In genomic region chr7:104199822-104200221, GRCm38 (mm10) we compare ENCODE assay signal across 9 mouse cellular contexts. TPM values are rescaled to one million over a fixed set of nuclear protein-coding genes. Genes with fewer than 3 reads are reported as not detected.
DNase-seq lines count a peak whose midpoint lies in the region; ATAC-seq and TF ChIP-seq lines count a peak whose summit lies in the region.
"Had no signal": no experiment of that assay in that cellular context is flagged by ENCODE, and none has a peak within 500 bp of the region (broad histone marks: within the 10 kb centered on the region; RNA-seq: fewer than 3 reads in every experiment).

No protein-coding gene starts in this region.

- no peaks in the 10 kb centered on the region for H3K27me3 ChIP-seq in kidney, adult 2 months (replicated peaks; ENCODE audit: control insufficient read depth, insufficient read depth, low read length)
- H3K27me3 ChIP-seq in liver, embryonic 11.5 days (replicated peaks; ENCODE audit: control insufficient read depth, insufficient read depth, low read length): no peaks in the 10 kb centered on the region
- H3K27me3 ChIP-seq: embryonic facial prominence, embryonic 15.5 days had no signal

- no peaks in the 10 kb centered on the region for H3K4me1 ChIP-seq in kidney, adult 2 months (ENCODE audit: control insufficient read depth, insufficient read depth, low read length)
- no peaks in the 10 kb centered on the region for H3K4me1 ChIP-seq in liver, embryonic 11.5 days (replicated peaks; ENCODE audit: control insufficient read depth, insufficient read depth, low read length)
- H3K4me1 ChIP-seq: embryonic facial prominence, embryonic 15.5 days had no signal

- TF ChIP-seq POLR2A in kidney, adult 2 months (IDR thresholded peaks at IDR 0.05; ENCODE audit: low read depth, low read length): no peak

- DNase-seq in ovary, adult 18-20 months (ENCODE audit: low spot score): peak; percentile 12
- no peak for DNase-seq in ovary, postnatal 10 days (ENCODE audit: low spot score)
- DNase-seq in cerebellum, postnatal 14 days: peak; percentile 19 to 36
- peak; percentile 54 for DNase-seq in gastrocnemius, postnatal 14 days
- DNase-seq in kidney, adult 2 months: peak; percentile 78
- peak; percentile 47 for DNase-seq in liver, embryonic 11.5 days (ENCODE audit: low spot score)
- DNase-seq in ovary, postnatal 14 days (ENCODE audit: low spot score): peak; percentile 51
- peak; percentile 77 for DNase-seq in thymus, postnatal 14 days

- WGBS in kidney, adult 2 months: 4% methylated on average over 5 of the region's 5 CpGs
- 7% methylated on average over 5 of the region's 5 CpGs for WGBS in liver, embryonic 11.5 days

- H3K27ac ChIP-seq in kidney, adult 2 months (ENCODE audit: insufficient read depth, low read depth, low read length): no peak overlapping the region
- H3K27ac ChIP-seq in liver, embryonic 11.5 days (ENCODE audit: low read depth, low read length): no peak overlapping the region
- H3K27ac ChIP-seq: embryonic facial prominence, embryonic 15.5 days had no signal

- H3K4me3 ChIP-seq in kidney, adult 2 months (ENCODE audit: insufficient read depth, low read depth, low read length): no peak overlapping the region
- no peak overlapping the region for H3K4me3 ChIP-seq in liver, embryonic 11.5 days (ENCODE audit: low read depth, low read length)
- H3K4me3 ChIP-seq: embryonic facial prominence, embryonic 15.5 days had no signal

- no peak overlapping the region for H3K4me2 ChIP-seq in liver, embryonic 11.5 days
- H3K4me2 ChIP-seq: embryonic facial prominence, embryonic 15.5 days had no signal

- ATAC-seq in liver, embryonic 11.5 days (replicated peaks; ENCODE audit: low FRiP score): peak; percentile 81

- H3K36me3 ChIP-seq in kidney, adult 2 months (ENCODE audit: control insufficient read depth, insufficient read depth, low read length): no peaks in the 10 kb centered on the region
- H3K36me3 ChIP-seq in liver, embryonic 11.5 days (ENCODE audit: control insufficient read depth, insufficient read depth, low read length): no peaks in the 10 kb centered on the region
- H3K36me3 ChIP-seq: embryonic facial prominence, embryonic 15.5 days had no signal

- TF ChIP-seq CTCF in kidney, adult 2 months (conservative IDR thresholded peaks at IDR 0.05; ENCODE audit: insufficient read depth, insufficient read length, low read depth, low read length): peak; percentile 99

- no peak overlapping the region for H3K9ac ChIP-seq in liver, embryonic 11.5 days (ENCODE audit: low read depth, low read length)
- H3K9ac ChIP-seq: embryonic facial prominence, embryonic 15.5 days had no signal

- intact Hi-C loops in gastrocnemius, postnatal 14 days (cut with DNase I; ENCODE audit: low total_unique reads): no loop called here

- no peaks in the 10 kb centered on the region for H3K9me3 ChIP-seq in liver, embryonic 11.5 days (ENCODE audit: control insufficient read depth, low read length)
- H3K9me3 ChIP-seq: embryonic facial prominence, embryonic 15.5 days had no signal

RNA-seq across cellular contexts. Expression of gene Olfr649, which starts 4.0 kb away (rescaled TPM):
- not detected for total RNA-seq in gastrocnemius, postnatal 14 days (2021)
- polyA plus RNA-seq in kidney, adult 2 months (2012; rRNA removed): not detected in 2 replicates
- polyA plus RNA-seq in liver, embryonic 11.5 days (2014; fragmentation: Nextera tagmentation; extraction: Ambion mirVana): not detected in 2 replicates
- polyA plus RNA-seq: embryonic facial prominence, embryonic 15.5 days had no signal

RNA-seq across cellular contexts. Expression of gene Olfr648, which starts 16.6 kb away (rescaled TPM):
- not detected for total RNA-seq in gastrocnemius, postnatal 14 days (2021)
- not detected in 2 replicates for polyA plus RNA-seq in kidney, adult 2 months (2012; rRNA removed)
- polyA plus RNA-seq in liver, embryonic 11.5 days (2014; fragmentation: Nextera tagmentation; extraction: Ambion mirVana): 0.08 and 0.19 TPM in 2 replicates

RNA-seq across cellular contexts. Expression of gene Trim6, which starts 18.8 kb away (rescaled TPM):
- total RNA-seq in gastrocnemius, postnatal 14 days (2021): under 1 TPM; 0.18 to 0.31 TPM
- polyA plus RNA-seq in kidney, adult 2 months (2012; rRNA removed): 0.88 and 1.0 TPM in 2 replicates
- 3.6 and 4.2 TPM in 2 replicates for polyA plus RNA-seq in liver, embryonic 11.5 days (2014; fragmentation: Nextera tagmentation; extraction: Ambion mirVana)

RNA-seq across cellular contexts. Expression of gene Olfm5, which starts 35.2 kb away (rescaled TPM):
- total RNA-seq in gastrocnemius, postnatal 14 days (2021): not detected
- polyA plus RNA-seq in kidney, adult 2 months (2012; rRNA removed): not detected in 2 replicates
- polyA plus RNA-seq in liver, embryonic 11.5 days (2014; fragmentation: Nextera tagmentation; extraction: Ambion mirVana): not detected in 2 replicates

RNA-seq across cellular contexts. Expression of gene Trim34a, which starts 44.4 kb away (rescaled TPM):
- 1 to 10 TPM; 1.1 to 1.4 TPM for total RNA-seq in gastrocnemius, postnatal 14 days (2021)
- polyA plus RNA-seq in kidney, adult 2 months (2012; rRNA removed): 3.3 and 5.1 TPM in 2 replicates
- 1.4 and 2.1 TPM in 2 replicates for polyA plus RNA-seq in liver, embryonic 11.5 days (2014; fragmentation: Nextera tagmentation; extraction: Ambion mirVana)
